Mouse (Mus musculus) erythroblast, embryonic 14.5 days (primary cell): Measurements from ENCODE around the gene P2ry6.

ENCODE experiments used
- GATA1 ChIP-seq: IDR thresholded peaks from 2 replicates; pipeline ENCODE4 v1.6.1; 2012; ENCODE audit warnings: low read length, inconsistent platforms, mixed read lengths
- TAL1 ChIP-seq: IDR thresholded peaks from 3 replicates; pipeline ENCODE4 v1.6.1; 2012; ENCODE audit warnings: low read length, inconsistent platforms, mixed read lengths

DNA sequence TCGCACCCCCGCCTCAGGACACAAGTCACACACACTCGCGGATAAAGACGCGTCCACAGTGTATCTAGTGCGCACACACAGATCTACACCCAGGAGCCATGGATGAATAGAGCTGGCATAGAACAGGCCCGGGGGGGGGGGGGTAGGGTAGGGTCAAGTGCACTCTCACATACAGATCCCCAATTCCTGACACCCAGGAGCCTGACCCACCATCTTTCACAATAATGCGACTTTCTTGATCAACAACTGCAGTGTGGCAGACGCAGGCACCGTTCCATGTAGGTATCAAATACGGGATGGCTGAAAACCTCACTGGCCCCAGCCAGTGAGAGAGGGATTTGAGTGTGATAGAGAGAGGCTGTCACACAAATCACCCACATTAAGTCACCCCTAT lies 79.6 kb downstream of the P2ry6 start:
- no peak for TF ChIP-seq TAL1
- no peak for TF ChIP-seq GATA1
